27 mouse cellular contexts compared by ENCODE assay signal in genomic region chr9:23168149-23168548, GRCm38 (mm10). TPM values are rescaled to one million over a fixed set of nuclear protein-coding genes. Genes with fewer than 3 reads are reported as not detected.
DNase-seq lines count a peak whose midpoint lies in the region; ATAC-seq and TF ChIP-seq lines count a peak whose summit lies in the region.
"Had no signal": no experiment of that assay in that cellular context is flagged by ENCODE, and none has a peak within 500 bp of the region (broad histone marks: within the 10 kb centered on the region; RNA-seq: fewer than 3 reads in every experiment).

No protein-coding gene starts in this region.

- peak overlapping the region; percentile 15; the same call in 1 of the 2 replicates for H3K4me3 ChIP-seq in gastrocnemius, adult 2 months
- no peak overlapping the region for H3K4me3 ChIP-seq in lung, embryonic 15.5 days
- H3K4me3 ChIP-seq in C2C12 (ENCODE audit: insufficient read depth, poor library complexity, severe bottlenecking): no peak overlapping the region
- H3K4me3 ChIP-seq: embryonic facial prominence, embryonic 15.5 days; forebrain, embryonic 15.5 days; heart, adult 2 months; hindbrain, embryonic 15.5 days; limb, embryonic 12.5 days; megakaryocyte, embryonic 14.5 days; midbrain, embryonic 13.5 days had no signal

- H3K9ac ChIP-seq in lung, embryonic 15.5 days: no peak overlapping the region
- H3K9ac ChIP-seq: embryonic facial prominence, embryonic 15.5 days; forebrain, embryonic 15.5 days; hindbrain, embryonic 15.5 days; limb, embryonic 12.5 days; liver, postnatal 0 days; midbrain, embryonic 13.5 days had no signal

- 31% methylated on average over 4 of the region's 4 CpGs for WGBS in lung, embryonic 15.5 days

- no peaks in the 10 kb centered on the region for H3K9me3 ChIP-seq in lung, embryonic 15.5 days
- H3K9me3 ChIP-seq: embryonic facial prominence, embryonic 15.5 days; forebrain, embryonic 15.5 days; hindbrain, embryonic 15.5 days; limb, embryonic 12.5 days; megakaryocyte, embryonic 14.5 days; midbrain, embryonic 13.5 days had no signal

- H3K4me2 ChIP-seq in lung, embryonic 15.5 days: no peak overlapping the region
- H3K4me2 ChIP-seq: embryonic facial prominence, embryonic 15.5 days; forebrain, embryonic 15.5 days; hindbrain, embryonic 15.5 days; limb, embryonic 12.5 days; liver, embryonic 11.5 days; midbrain, embryonic 13.5 days had no signal

- intact Hi-C loops in gastrocnemius, adult 2 months (cut with DNase I): no loop called here

- H3ac ChIP-seq in C2C12 (ENCODE audit: control insufficient read depth, insufficient read length, low read depth): no peak overlapping the region

- 0 out of 2 replicates have a peak, but pooled peaks cover 6% of the 10 kb centered on the region for H3K4me1 ChIP-seq in lung, embryonic 15.5 days
- H3K4me1 ChIP-seq: forebrain, embryonic 15.5 days; hindbrain, embryonic 15.5 days; limb, embryonic 12.5 days; megakaryocyte, embryonic 14.5 days; midbrain, embryonic 13.5 days had no signal

- no peaks in the 10 kb centered on the region for H3K79me2 ChIP-seq in C2C12 (ENCODE audit: control insufficient read depth, insufficient read depth)

- peak; percentile 27; the same call in 1 of the 2 replicates for ATAC-seq in lung, embryonic 15.5 days (ENCODE audit: borderline replicate concordance, extremely low read depth, low FRiP score, low TSS enrichment)
- ATAC-seq in hematopoietic stem cell, adult 5-6 weeks (replicated peaks in 1 of 2; ENCODE audit: insufficient read depth in 1 of 2, low FRiP score in 2 of 2, low TSS enrichment in 1 of 2, low read depth in 1 of 2, poor library complexity in 2 of 2, severe bottlenecking in 2 of 2): peak; percentile 74 to 75
- ATAC-seq: forebrain, embryonic 15.5 days; liver, postnatal 0 days; midbrain, embryonic 13.5 days had no signal

- no peaks in the 10 kb centered on the region for H3K36me3 ChIP-seq in lung, embryonic 15.5 days
- H3K36me3 ChIP-seq in C2C12 (ENCODE audit: control insufficient read depth, insufficient read depth): no peaks in the 10 kb centered on the region
- H3K36me3 ChIP-seq: embryonic facial prominence, embryonic 15.5 days; forebrain, embryonic 15.5 days; hindbrain, embryonic 15.5 days; limb, embryonic 12.5 days; midbrain, embryonic 13.5 days had no signal

- no peaks in the 10 kb centered on the region for H3K27me3 ChIP-seq in lung, embryonic 15.5 days
- H3K27me3 ChIP-seq in C2C12 (ENCODE audit: control insufficient read depth, insufficient read depth, insufficient read length): no peaks in the 10 kb centered on the region
- H3K27me3 ChIP-seq: embryonic facial prominence, embryonic 15.5 days; forebrain, embryonic 15.5 days; hindbrain, embryonic 15.5 days; limb, embryonic 12.5 days; midbrain, embryonic 13.5 days had no signal

- no peak overlapping the region for H3K27ac ChIP-seq in gastrocnemius, adult 2 months
- no peak overlapping the region for H3K27ac ChIP-seq in lung, embryonic 15.5 days
- H3K27ac ChIP-seq: embryonic facial prominence, embryonic 15.5 days; forebrain, embryonic 15.5 days; heart, adult 2 months; hindbrain, embryonic 15.5 days; limb, embryonic 12.5 days; midbrain, embryonic 13.5 days had no signal

- DNase-seq in gastrocnemius, adult 2 months: no peak
- DNase-seq in gastrocnemius, adult 8-10 months (ENCODE audit: low spot score in 2 of 2): no peak
- DNase-seq in lung, adult 18-20 months: no peak
- no peak for DNase-seq in right cerebral cortex, postnatal 10 days (ENCODE audit: low spot score in 2 of 2)
- DNase-seq: adrenal gland, postnatal 10 days; B cell, adult 2 months; cerebellum, postnatal 14 days; embryo, embryonic 11 days; gastrocnemius, postnatal 25 days; heart, adult 2 months; heart, postnatal 4 days; layer of hippocampus, postnatal 36 days; liver, postnatal 0 days; right cerebral cortex, postnatal 25 days; thymus, postnatal 14 days had no signal

- no peaks in the 10 kb centered on the region for H3K79me3 ChIP-seq in C2C12 (ENCODE audit: low read depth)

- no peak for TF ChIP-seq CTCF in gastrocnemius, adult 2 months (IDR thresholded peaks at IDR 0.05)
- no peak for TF ChIP-seq CTCF in C2C12 (IDR thresholded peaks at IDR 0.05; ENCODE audit: control insufficient read depth, insufficient read depth, insufficient read length)

TF ChIP-seq in C2C12, 6 proteins besides CTCF, POLR2A, EP300 and RAD21:
- peak; percentile 64 for TF ChIP-seq MYOD1 (IDR thresholded peaks at IDR 0.05; ENCODE audit: control insufficient read depth, insufficient read length, low read depth)
- no peak for TF ChIP-seq CEBPB (IDR thresholded peaks at IDR 0.05; ENCODE audit: low read depth)
- no peak for TF ChIP-seq MAX (IDR thresholded peaks at IDR 0.05)

RNA-seq across cellular contexts. Expression of gene Bmper, which starts 54.7 kb away (rescaled TPM):
- total RNA-seq in gastrocnemius, adult 2 months (2021): 1 to 10 TPM; 4.0 to 4.4 TPM
- total RNA-seq in gastrocnemius, adult 8-10 months (2022): 1 to 10 TPM; 2.0 to 5.3 (median 3.0) TPM
- polyA plus RNA-seq in lung, embryonic 15.5 days (2015; fragmentation: Nextera tagmentation; extraction: Ambion mirVana): 26.5 and 28.3 TPM in 2 replicates
- polyA plus RNA-seq in C2C12 (2012; fragmentation: generic; extraction: Trizol): 1.2 TPM
- total RNA-seq in hematopoietic stem cell, adult 5-6 weeks (2017): not detected in 2 replicates
- total RNA-seq: MEL; monocyte, adult 5-6 weeks had no signal
